Mouse (Mus musculus): ENCODE results near the gene Fra10ac1.

Fra10ac1 gene

GRCm38 (mm10) chr19:38223905-38224684 is at the start of gene Fra10ac1:
Gene Fra10ac1, minus strand, starts transcription at chr19:38224156.
- DNase-seq (ENCODE audit: low spot score), result peak; percentile 89

- DNase-seq (ENCODE audit: low spot score), result no peak
Observed at GRCm38 (mm10) chr19:38271071-38271470, 47.1 kb upstream of the Fra10ac1 start.

- no peak for DNase-seq (ENCODE audit: low spot score)
Observed at GRCm38 (mm10) chr19:38267469-38267868, 43.5 kb upstream of the Fra10ac1 start.

DNA sequence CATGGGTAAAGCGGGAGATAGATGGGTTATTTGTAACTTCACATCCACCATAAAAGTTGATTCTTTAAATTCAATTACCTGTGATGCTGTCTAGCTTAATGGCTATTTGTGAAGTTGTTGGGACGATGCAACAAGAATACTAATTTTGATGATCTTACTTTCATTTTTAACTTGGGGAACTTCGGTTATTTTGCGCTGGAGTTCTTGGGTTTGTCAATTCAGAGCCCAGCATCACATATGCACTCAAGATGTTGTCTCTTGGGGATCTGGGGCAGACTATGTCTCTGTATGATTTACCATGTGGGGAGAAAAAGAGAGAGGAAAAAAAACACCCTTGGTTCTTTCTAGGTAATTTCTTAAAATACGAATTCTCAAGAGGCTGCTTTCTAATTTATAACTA is 41.8 kb upstream of the Fra10ac1 start:
- DNase-seq (ENCODE audit: low spot score), result no peak

GRCm38 (mm10) chr19:38264505-38265500 is 40.8 kb upstream of the Fra10ac1 start, which contains the start of gene Lgi1:
Gene Lgi1, plus strand, starts transcription at chr19:38264536.
- no peak for DNase-seq (ENCODE audit: low spot score)

- peak; percentile 12 for DNase-seq (ENCODE audit: low spot score)
Observed at GRCm38 (mm10) chr19:38263829-38264504, 40.0 kb upstream of the Fra10ac1 start.

DNA sequence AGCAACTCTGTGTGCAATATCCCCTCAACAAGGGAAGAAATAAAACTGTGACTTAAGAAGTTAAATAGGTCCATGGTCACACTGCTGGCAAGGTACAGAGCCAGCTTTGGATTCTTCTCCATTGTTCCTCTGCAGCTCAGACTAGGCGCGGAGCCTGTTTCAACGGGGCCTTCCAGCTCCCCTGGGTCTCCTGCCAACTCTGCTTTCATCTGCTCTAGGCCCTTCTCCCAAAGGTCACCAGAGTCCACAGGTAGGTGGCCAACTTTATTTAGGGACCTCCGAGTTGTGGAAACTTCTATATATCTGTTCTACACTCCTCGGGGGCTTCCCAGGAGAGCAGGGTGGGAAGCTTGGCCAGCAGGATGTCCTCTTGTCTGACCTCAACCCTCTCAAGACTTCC is 37.4 kb upstream of the Fra10ac1 start:
- no peak for DNase-seq (ENCODE audit: low spot score)

- DNase-seq (ENCODE audit: low spot score), result no peak
Observed at GRCm38 (mm10) chr19:38260346-38260745, 36.4 kb upstream of the Fra10ac1 start.

GRCm38 (mm10) chr19:38259436-38259835 is 35.5 kb upstream of the Fra10ac1 start:
- DNase-seq (ENCODE audit: low spot score), result no peak

DNA sequence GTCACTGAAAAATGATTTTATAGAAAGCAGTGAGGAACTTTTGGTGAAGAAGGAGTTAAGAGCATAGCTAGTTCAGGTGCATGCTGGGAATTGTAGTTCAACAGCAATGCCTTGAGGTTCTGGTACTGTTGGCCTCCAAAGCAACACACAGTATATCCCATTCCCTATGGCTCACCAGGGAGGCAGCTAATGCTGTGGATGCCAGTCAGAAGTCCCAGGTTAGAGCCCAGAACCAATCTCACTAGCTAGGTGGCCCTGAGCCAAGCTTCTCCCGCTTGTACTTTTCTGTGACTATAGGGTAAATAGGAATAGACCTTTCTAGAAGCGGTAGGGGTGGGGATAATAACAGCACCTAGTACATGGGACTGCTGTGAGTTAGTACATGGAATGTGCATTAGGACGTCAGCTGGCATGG is 34.7 kb upstream of the Fra10ac1 start:
- DNase-seq (ENCODE audit: low spot score), result no peak

DNA sequence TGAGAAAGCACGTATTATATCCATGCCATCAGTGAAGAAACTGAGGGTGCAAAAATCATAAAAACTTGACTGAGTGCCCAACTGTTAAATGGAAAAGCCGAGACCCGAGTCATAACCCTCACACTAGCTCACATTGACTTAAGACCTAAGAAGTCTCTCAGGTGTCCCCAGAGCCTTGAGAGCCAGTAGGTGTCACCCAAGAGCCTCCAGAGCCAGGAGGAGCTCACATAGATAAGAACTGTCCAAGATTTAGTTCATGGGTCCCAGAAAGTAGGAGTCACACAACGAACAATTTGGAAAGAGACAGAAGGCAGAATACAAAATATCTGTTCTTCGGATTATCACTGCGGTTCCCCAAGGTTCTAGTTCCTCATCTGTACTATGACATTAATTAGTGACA is 29.8 kb upstream of the Fra10ac1 start:
- peak; percentile 68 for DNase-seq (ENCODE audit: low spot score)

- DNase-seq (ENCODE audit: low spot score), result no peak
Observed at GRCm38 (mm10) chr19:38249627-38250026, 25.7 kb upstream of the Fra10ac1 start.

DNA sequence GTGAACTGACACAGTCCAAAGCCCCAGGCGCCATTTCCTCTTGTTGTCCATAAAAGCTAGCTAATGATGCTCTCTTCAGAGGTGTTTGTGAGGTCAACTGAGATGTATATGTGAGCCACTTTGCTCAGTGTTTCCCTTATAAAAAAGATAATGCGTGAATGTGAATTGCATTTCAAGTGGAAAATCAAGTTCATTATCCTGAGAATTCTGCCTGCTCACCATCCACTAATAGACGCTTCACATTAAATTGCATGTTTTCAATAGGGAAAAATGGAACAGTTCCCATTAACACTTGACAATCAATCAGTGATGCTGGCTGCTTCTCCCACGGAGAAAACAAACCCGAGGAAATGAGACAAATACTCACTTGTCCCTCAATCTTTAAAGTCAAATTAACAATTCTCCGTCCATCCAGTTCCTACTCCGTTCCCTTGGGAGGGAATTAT is 22.2 kb upstream of the Fra10ac1 start:
- DNase-seq (ENCODE audit: low spot score), result no peak

- DNase-seq (ENCODE audit: low spot score), result no peak
Observed at GRCm38 (mm10) chr19:38245361-38246176, 21.6 kb upstream of the Fra10ac1 start.

DNA sequence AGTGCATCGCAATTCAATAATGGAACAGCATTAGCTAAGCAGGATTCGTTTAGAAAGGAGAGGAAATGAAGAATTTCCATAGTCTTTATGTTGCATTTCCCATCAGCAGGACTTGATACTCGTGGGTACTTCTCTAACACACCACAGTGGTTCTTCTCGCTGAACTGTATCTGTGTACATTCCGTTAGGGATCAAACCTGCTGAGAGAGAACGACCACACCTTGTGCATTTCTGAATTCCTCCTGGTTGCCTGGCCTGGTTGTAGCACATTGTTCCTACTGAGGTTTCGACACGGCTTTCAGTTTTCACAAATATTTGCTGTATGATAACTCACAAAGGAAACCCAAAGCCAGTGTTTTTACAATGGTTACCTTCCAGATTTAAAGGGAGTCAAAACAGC is 20.8 kb upstream of the Fra10ac1 start:
- DNase-seq (ENCODE audit: low spot score), result no peak

GRCm38 (mm10) chr19:38242314-38242852 is 18.4 kb upstream of the Fra10ac1 start:
- no peak for DNase-seq (ENCODE audit: low spot score)

DNA sequence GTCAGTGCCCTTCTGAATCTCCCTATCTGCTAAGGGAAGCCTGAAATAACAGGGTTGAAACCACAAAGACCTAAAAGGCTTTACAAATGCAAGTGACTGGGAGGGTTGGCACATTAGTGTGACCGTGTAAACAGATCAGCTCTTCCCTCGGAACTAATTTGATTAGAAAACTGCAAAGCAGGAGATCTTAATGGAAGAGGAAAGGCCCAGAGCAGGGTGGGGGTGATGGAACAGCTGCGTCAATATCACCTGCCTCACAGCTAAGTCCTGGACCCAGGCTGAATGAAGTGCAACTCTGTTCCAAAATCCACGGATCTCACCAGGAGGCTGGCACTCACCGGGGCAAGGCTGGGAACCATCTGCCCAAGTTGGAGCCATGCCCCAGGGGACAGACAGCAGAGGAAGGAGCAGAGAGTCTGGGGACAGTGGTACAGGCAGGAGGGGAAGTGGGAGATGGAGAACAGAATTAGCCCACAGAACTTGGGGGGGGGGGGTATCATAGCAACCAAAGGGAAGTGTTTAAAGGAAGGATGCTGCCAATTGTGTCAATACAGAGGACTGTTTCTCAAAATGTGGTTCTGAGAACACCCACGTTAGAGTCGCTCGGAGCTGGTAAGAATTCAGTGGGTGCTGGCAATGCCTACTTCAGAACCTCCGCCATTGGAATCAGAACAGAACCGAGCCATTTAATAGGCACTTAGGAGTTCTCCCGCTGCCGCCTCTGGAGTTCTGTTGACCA is 14.4 kb upstream of the Fra10ac1 start:
- DNase-seq (ENCODE audit: low spot score), result no peak

GRCm38 (mm10) chr19:38237834-38238212 is 13.9 kb upstream of the Fra10ac1 start:
- DNase-seq (ENCODE audit: low spot score), result no peak

DNA sequence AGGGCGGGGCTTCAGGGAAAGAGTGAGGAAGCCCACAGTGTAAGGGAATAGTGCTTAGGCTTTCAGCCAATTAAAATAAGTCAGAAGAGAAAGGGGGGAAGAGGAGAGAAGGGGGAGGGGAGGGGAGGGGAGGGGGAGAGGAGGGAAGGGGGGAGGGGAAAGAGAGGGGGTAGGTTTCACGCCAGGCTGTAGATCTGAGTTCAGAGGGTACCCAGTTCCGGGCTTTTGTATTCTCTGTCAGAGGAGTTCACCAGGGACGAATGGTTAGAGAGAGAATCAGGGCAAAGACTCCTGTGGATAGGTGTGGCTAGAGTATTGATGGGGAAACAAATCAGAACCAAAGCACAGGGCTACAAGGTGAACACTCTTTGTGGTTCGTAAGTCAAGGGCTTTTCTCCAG is 12.6 kb upstream of the Fra10ac1 start:
- no peak for DNase-seq (ENCODE audit: low spot score)

GRCm38 (mm10) chr19:38232516-38232915 is 8.6 kb upstream of the Fra10ac1 start:
- DNase-seq (ENCODE audit: low spot score), result no peak

All from urinary bladder, postnatal 14 days (tissue).